Mouse (Mus musculus): ENCODE data around the gene Coq8a.

- TF ChIP-seq CTCF (IDR thresholded peaks at IDR 0.05; ENCODE audit: low read depth), result no peak
- no peak for TF ChIP-seq EP300 (IDR thresholded peaks at IDR 0.05; ENCODE audit: low read depth)
Measured at GRCm38 (mm10) chr1:180186371-180186770, 13.0 kb downstream of the Coq8a start.
